Mouse (Mus musculus) G1E (cell line): Measurements from ENCODE around the gene March9. TPM values are rescaled to one million over a fixed set of nuclear protein-coding genes. Genes with fewer than 3 reads are reported as not detected.

Experiments
- ATAC-seq: 2 replicates; pipeline ENCODE4 v1.8.0; 2016; ENCODE audit warnings: mild to moderate bottlenecking; ENCODE audit not compliant: insufficient number of reproducible peaks, poor library complexity, low FRiP score, severe bottlenecking; ENCODE audit errors: extremely low read depth
- DNase-seq: peaks from one replicate; pipeline ENCODE4 v3.0.0; 2012; ENCODE audit warnings: low spot score
- H3K27me3 ChIP-seq: 2 replicates; pipeline ENCODE4 v1.6.1; 2012; ENCODE audit warnings: mild to moderate bottlenecking, low read length, inconsistent platforms; ENCODE audit not compliant: insufficient read depth
- H3K36me3 ChIP-seq: replicated peaks from 2 replicates; pipeline ENCODE3; 2012; ENCODE audit warnings: mild to moderate bottlenecking, inconsistent platforms
- H3K4me1 ChIP-seq: 2 replicates; pipeline ENCODE4 v1.6.1; 2012; ENCODE audit warnings: low read depth, low read length, inconsistent platforms, mixed read lengths; ENCODE audit not compliant: insufficient read depth
- H3K4me3 ChIP-seq: 2 replicates; pipeline ENCODE4 v1.5.1; 2012; ENCODE audit warnings: low read depth, mild to moderate bottlenecking, inconsistent platforms, low read length, moderate library complexity, mixed read lengths
- H3K9me3 ChIP-seq: replicated peaks from 2 replicates; pipeline ENCODE4 v1.6.1; 2012; ENCODE audit warnings: inconsistent platforms
- CTCF ChIP-seq: IDR thresholded peaks from 2 replicates; pipeline ENCODE4 v1.5.1; 2012; ENCODE audit warnings: low read depth, low read length, inconsistent platforms, mixed read lengths
- GATA1 ChIP-seq: IDR thresholded peaks from 2 replicates; pipeline ENCODE4 v1.6.1; 2012; ENCODE audit warnings: borderline replicate concordance, low read length, inconsistent platforms, mixed read lengths
- GATA2 ChIP-seq: IDR thresholded peaks from 2 replicates; pipeline ENCODE4 v1.6.1; 2012; ENCODE audit warnings: low read depth, low read length, inconsistent platforms, borderline replicate concordance
- POLR2AphosphoS5 ChIP-seq: IDR thresholded peaks from 2 replicates; pipeline ENCODE4 v1.6.1; 2012; ENCODE audit warnings: low read depth, low read length, inconsistent platforms; ENCODE audit not compliant: insufficient replicate concordance
- TAL1 ChIP-seq: conservative IDR thresholded peaks from 2 replicates; pipeline ENCODE4 v1.6.1; 2012; ENCODE audit warnings: low read depth, low read length, inconsistent platforms, mixed read lengths
- polyA plus RNA-seq: library from polyadenylated mRNA; stranded (reverse); fragments of >175 nt; gene quantifications from 2 replicates; pipeline ENCODE4 v1.2.3, GENCODE M21; 2012
- total RNA-seq, 2 experiments: library from RNA; stranded (forward) in 1 of 2; stranded (reverse) in 1 of 2; fragments of 200-1000 nt in 1 of 2; fragments of >200 nt in 1 of 2; fragmentation: Nextera tagmentation in 1 of 2; gene quantifications; 2 replicates each; pipeline ENCODE4 v1.2.3; 2014 to 2017

March9 gene
- total and polyA plus RNA-seq, 3 experiments: 0.63 to 1.3 (median 1.1) TPM

DNA sequence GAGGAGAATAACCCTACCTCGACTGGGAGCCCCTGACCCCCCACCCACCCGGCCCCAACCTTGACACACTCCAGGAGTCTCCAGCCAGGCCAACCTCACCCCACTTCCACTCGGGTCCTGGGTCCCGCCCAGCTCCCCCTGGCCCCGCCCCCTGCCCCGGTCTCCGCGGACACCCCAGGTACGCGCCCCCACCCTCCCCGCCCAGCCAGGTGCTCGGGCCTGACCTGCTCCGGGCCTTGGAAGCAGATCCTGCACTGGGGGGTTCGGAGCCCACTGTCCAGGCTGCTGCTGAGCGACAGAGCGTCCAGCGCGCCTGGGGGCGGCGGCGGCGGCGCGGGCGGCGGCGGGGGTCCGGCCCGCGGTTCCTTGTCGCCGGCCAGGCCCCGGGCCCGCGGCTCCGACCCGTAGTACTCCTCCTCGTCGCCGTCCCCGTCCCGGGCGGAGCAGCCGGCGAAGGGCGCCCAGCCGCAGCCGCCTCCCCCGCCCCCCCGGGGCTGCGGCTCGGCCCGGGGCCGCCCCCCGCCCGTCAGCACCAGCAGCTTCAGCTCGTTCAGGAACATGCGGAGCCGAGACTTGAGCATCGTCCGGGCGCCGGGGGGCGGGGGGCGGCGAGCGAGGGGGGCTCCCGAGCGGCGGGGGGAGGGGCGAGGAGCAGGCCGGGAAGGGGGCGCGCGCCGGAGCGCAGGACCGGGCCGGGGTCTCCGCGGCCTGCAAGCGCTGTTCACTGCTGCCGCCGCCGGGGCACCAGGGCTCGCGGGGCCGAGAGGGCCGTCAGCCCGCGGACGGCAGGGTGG, 613 bp downstream of the March9 start:
- DNase-seq: peak; percentile 47
- H3K4me3 ChIP-seq: peak overlapping the region; percentile 73

GRCm38 (mm10) chr10:127058708-127059107, 1.3 kb downstream of the March9 start:
- Histone ChIP-seq H3K4me3 (no peak overlapping the region; the same call in 1 of the 2 replicates), H3K27me3 (peaks cover 64% of the 10 kb centered on the region), H3K4me1 (peaks cover 36% of the 10 kb centered on the region), H3K36me3 (peaks cover 6% of the 10 kb centered on the region), H3K9me3 (peaks cover 5% of the 10 kb centered on the region; the same call in 1 of the 2 replicates)
- no peak for TF ChIP-seq TAL1
- TF ChIP-seq CTCF: no peak
- no peak for ATAC-seq
- no peak for DNase-seq

More for the DNA sequence above, 613 bp downstream of the March9 start:
- TF ChIP-seq GATA1 (no peak), POLR2AphosphoS5 (no peak), GATA2 (no peak), CTCF (no peak), TAL1 (no peak)
- no peak for ATAC-seq
- Histone ChIP-seq H3K9me3 (peaks cover 8% of the 10 kb centered on the region; the same call in 1 of the 2 replicates), H3K36me3 (peaks cover 8% of the 10 kb centered on the region), H3K4me1 (peaks cover 37% of the 10 kb centered on the region), H3K27me3 (peaks cover 61% of the 10 kb centered on the region)

DNA sequence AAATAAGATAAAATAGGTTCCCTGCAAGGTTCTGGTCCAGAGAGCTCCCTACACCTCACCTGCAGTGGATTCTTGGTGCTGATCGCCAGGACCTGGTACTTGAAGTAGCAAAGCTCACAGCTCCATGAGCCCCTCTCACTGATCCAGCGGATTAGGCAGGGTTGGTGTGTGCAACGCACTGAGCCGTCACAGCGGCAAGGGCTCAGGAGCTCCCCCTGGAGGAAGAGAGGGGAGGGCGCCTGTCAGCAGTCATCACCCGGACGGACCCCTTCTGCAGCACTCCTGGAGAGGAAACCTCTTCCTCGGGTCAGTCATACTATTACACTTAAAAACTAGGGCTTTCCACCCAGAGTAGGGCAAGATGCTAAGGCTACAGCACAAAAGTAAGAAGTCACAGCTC, 1.8 kb downstream of the March9 start:
- H3K9me3 ChIP-seq: peaks cover 5% of the 10 kb centered on the region; the same call in 1 of the 2 replicates
- peak; percentile 99 for TF ChIP-seq CTCF
- no peak for TF ChIP-seq GATA1
- H3K4me3 ChIP-seq: no peak overlapping the region
- H3K27me3 ChIP-seq: peaks cover 69% of the 10 kb centered on the region
- peaks cover 6% of the 10 kb centered on the region for H3K36me3 ChIP-seq
- ATAC-seq: peak; percentile 45; the same call in 1 of the 2 replicates
- H3K4me1 ChIP-seq: peaks cover 36% of the 10 kb centered on the region
- DNase-seq: peak; percentile 81

- no peak overlapping the region for H3K4me3 ChIP-seq
- DNase-seq (no peak), ATAC-seq (no peak)
- H3K9me3 ChIP-seq: peaks cover 5% of the 10 kb centered on the region; the same call in 1 of the 2 replicates
- TF ChIP-seq CTCF (no peak), GATA2 (no peak), POLR2AphosphoS5 (no peak), GATA1 (no peak), TAL1 (no peak)
- H3K27me3 ChIP-seq: peaks cover 75% of the 10 kb centered on the region
- peaks cover 6% of the 10 kb centered on the region for H3K36me3 ChIP-seq
- peaks cover 26% of the 10 kb centered on the region for H3K4me1 ChIP-seq
Measured at GRCm38 (mm10) chr10:127056490-127056889, 3.5 kb downstream of the March9 start.

GRCm38 (mm10) chr10:127055406-127055805, 4.6 kb downstream of the March9 start:
- no peak overlapping the region for H3K4me3 ChIP-seq
- peaks cover 5% of the 10 kb centered on the region; the same call in 1 of the 2 replicates for H3K9me3 ChIP-seq
- TF ChIP-seq POLR2AphosphoS5 (no peak), GATA1 (no peak), TAL1 (no peak), GATA2 (no peak), CTCF (no peak)
- no peak for ATAC-seq
- H3K27me3 ChIP-seq: peaks cover 70% of the 10 kb centered on the region
- peaks cover 6% of the 10 kb centered on the region for H3K36me3 ChIP-seq
- H3K4me1 ChIP-seq: peaks cover 22% of the 10 kb centered on the region
- DNase-seq: no peak

DNA sequence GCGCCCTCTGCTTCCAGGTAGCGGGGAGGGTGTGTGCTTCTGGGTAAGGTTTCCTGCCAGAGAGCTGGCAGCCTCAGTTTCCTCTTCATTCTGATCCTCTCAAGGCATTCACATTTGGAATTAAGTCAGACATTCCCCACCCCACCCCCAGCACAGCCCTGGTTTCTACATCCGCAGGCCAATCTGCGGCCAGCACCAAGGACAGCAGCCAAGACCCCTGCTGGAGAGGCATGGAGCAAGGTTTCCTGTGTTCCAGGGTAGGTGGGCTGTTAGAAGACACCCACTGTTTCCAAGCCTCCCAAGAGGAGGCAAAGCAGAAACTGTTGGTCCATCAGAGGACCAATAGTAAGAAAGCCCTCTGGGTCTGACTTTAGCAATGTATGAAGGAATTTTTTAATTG, 5.3 kb downstream of the March9 start:
- DNase-seq (no peak), ATAC-seq (no peak)
- TF ChIP-seq GATA1 (no peak), GATA2 (no peak), TAL1 (no peak), CTCF (no peak), POLR2AphosphoS5 (no peak)
- Histone ChIP-seq H3K27me3 (peaks cover 69% of the 10 kb centered on the region), H3K4me1 (peaks cover 20% of the 10 kb centered on the region), H3K9me3 (peaks cover 5% of the 10 kb centered on the region; the same call in 1 of the 2 replicates), H3K4me3 (no peak overlapping the region), H3K36me3 (peaks cover 6% of the 10 kb centered on the region)
